Mouse (Mus musculus) adrenal gland, postnatal 4 days (tissue): ENCODE results near the gene Galnt15. TPM values are rescaled to one million over a fixed set of nuclear protein-coding genes. Genes with fewer than 3 reads are reported as not detected.

Experiments used
- DNase-seq, 2 experiments: peaks; one replicate each; pipeline ENCODE4 v3.0.0; 2021 to 2022; ENCODE audit warnings: low spot score in 2 of 2, mixed read lengths in 2 of 2
- long read RNA-seq, 2 experiments: library from polyadenylated mRNA; stranded (forward); transcript quantifications; one replicate each; pipeline ENCODE4 v2.0.0; 2021
- total RNA-seq, 2 experiments: library from RNA; stranded (reverse); gene quantifications; 2 replicates each; pipeline ENCODE4 v1.2.3; 2021

The Galnt15 gene
- total RNA-seq: 1 to 10 TPM; 3.1 to 4.0 TPM
- long read RNA-seq, experiment 1, partial matches to known transcripts: 0 of 1 reads
- long read RNA-seq, experiment 1, other reads (novel, unspliced or antisense): 1 of 1 reads
- long read RNA-seq, experiment 2, partial matches to known transcripts: 0 of 1 reads
- long read RNA-seq, experiment 2, other reads (novel, unspliced or antisense): 1 of 1 reads

DNA sequence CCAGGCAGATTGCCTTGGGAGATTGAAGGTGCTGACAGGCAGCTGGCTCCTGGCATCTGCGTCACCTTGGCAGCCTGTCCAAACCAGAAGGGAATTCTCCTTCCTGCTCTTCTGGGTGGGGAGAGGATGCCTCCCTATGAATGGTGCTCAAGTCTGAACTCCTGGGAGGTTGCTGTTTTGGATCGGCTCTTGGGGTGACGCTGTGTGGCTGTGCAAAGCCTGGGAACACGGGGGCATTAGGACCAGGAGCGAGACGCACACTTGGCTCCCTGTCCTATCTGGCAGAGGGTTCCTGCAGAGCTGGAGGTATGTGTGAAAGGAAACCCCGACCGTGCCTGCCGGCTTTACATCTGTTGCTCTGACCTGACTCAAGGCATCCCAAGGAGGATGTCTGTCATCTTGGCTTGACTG, at the start of gene Galnt15:
Gene Galnt15, plus strand, starts transcription at position 309 of the 411 bp plus-strand sequence.
- no peak for DNase-seq

DNA sequence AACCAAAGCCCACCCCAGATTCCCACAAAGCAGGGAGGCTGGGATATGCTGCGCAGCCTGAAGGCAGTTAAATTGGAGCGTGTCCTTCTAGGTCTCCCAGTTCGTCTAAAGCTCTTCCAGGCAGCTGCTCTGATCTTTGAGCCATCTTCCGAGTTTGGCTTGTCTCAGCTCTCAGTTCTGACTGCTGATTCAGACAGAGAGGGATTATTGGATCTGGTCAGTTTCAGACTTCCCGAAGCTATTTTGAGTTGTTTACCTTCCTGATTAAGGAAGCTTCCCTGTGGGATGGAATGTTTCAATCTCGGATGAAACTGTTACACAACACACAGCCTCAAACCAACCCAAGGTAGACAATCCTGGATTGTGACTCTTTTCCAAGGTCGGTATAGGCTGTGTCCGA, 34.8 kb upstream of the Galnt15 start:
- no peak for DNase-seq

DNA sequence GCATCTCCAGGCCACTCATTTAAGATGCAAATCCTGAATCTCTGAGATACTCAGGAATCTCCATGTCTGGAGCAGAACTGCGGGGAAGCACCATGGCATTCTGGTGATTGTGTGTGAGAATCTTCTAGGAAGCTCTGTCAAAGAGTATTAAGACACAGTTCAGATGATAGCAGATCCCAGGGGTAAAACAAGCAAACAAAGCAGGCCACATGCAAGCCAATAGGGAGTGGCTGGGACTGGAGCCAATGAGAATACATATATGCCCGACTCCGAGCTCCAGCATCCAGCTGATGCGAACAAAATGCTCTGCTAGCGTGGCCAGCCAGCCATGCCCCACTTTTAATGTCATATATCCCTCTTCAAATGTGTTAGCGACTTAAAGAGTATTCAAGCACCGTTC, 27.8 kb upstream of the Galnt15 start:
- no peak for DNase-seq

DNA sequence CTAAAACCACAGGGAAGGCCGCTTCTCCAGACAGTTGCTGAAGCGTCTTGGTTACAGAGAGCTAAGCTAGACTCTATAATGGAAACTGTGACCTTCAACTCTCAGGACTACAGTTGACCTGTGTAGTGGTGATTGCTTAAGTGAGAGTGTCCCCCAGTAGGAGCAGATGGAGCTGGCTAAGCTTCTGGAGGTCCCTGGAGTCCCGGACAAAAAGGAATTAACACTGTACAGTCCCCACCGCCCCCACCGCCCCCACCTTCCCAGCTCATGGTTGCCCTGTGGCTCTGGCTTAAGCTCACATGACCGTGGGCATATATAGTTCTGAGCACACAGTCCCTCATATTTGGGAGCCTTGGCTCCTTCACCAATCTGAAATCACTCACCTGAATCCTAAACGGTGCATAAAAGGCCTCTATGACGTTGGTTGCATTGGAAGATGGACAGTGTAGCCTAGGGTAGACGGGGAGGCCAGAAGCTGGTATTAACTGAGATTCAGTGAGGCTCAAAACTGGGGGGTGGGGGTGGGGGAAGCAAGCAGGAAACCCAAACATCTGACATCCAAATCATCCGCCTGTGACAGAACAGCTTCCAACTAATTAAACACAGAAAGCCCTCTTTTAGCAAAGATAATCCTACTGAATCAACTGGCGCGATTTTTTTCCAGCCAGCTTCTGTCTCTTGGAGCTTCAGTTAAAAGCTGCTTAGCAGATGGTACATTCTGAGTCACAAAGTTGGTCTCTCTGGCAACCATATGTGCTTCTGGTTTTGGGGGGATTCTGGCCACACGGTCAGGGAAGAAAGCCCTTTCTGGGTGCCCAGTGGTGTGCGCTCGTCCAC, 26.1 kb upstream of the Galnt15 start:
- DNase-seq: no peak

DNA sequence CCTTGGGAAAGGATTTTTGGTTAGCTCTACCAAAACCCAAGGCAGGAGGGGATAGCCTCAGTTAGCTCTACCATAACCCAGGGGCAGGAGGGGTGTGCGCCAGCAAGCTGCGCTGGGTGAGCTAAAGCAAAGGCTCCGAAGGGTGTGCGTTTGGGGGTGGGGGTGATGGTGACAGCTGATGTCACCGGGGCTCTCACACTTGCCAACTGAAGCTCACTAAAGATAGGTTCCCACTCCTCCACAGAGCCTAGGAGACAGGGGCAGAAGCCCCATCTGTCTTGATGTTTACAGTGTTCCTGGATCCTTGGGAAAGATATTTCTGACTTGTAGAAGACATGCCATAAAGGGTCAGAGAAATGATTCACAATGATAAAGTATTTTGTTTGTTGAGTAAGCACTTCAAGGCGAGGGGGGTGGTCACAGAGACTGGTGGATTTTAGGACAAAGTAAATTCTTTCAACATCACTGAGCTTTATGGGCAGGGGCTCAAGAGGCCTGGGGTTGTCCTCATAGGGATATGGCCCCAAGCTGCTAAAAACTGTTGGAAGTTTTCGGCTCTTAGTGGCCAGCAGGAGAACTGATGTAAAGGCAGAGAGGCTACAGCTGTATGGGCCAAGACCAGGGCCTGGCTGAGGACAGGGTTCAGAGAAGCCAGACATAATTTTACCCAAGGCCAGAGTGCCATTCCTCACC, 24.7 kb upstream of the Galnt15 start:
- no peak for DNase-seq

DNA sequence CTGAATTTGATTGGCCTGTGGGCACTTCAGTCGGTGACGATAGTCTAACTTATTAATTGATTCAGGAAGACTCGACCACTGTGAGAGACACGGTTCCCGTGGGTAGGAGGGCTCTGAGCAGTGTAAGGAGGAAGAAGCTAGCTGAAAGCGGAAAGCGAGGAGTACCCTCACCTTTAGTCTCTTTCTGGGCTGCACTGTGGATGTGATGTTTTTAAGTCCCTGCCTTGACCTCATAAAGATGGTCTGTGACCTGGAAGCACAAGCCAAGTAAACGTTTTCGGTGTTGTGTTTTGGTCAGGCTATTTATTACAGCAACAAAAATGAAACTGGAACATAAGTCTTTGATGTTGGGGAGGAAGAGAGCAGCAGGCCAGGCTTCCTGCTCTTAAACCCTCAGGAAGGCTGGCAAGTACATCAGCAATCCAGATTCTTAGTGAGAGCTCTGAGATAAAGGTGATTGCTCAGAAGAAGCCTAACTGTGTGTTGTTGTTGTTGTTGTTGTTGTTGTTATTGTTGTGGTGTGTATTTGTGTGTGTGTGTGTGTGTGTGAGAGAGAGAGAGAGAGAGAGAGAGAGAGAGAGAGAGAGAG, 23.0 kb upstream of the Galnt15 start:
- no peak for DNase-seq

DNA sequence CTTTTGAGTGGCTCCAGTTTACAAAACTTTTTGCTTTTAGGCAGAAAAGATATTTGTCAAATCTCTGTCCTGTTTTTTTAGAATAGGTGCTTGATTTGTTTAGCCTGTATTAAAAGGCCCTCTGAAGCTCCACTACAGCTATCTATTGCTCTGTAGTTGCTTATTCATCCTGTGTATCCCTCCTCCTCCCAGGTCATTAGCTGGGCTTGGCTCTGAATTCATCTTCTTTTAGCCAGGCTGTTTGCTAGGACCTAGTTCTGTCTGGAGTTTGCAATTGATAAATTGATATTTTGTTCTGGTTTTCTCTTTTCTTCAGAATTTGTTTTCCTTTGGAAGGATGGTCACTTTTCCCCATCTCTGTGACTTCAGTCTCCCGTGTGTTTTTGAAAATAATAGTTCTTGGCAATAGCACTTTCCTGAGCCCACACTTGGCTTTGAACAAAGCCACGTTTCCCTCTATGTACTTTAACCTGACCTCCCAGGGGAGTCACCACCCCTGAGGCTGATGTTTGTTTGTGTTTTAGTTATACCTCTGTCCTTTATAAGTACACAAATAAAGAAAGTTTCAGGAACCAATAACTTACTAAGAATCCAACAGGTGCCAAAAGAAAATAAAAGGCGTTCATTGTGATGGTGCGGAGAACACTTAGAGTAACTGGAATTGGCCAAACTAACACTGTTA, 21.0 kb upstream of the Galnt15 start:
- DNase-seq: no peak

DNA sequence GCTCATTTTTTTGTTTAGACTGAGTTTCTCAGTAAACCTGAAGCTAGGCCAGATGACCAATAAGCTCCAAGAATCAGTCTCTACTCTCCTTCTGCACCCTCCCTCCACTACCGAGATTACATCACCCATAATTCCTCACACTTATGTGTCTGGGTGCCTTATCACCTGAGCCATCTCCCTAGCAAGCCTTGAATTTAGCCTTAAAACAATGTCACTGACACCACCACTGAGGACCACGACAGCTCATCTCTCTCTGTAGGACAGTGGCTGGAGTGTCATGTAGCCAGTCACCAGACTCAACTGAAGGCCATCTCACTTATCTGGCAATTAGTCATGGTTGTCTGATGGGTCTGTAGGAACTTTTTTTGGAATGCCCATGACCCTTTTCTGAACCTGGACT, 19.1 kb upstream of the Galnt15 start:
- no peak for DNase-seq

DNA sequence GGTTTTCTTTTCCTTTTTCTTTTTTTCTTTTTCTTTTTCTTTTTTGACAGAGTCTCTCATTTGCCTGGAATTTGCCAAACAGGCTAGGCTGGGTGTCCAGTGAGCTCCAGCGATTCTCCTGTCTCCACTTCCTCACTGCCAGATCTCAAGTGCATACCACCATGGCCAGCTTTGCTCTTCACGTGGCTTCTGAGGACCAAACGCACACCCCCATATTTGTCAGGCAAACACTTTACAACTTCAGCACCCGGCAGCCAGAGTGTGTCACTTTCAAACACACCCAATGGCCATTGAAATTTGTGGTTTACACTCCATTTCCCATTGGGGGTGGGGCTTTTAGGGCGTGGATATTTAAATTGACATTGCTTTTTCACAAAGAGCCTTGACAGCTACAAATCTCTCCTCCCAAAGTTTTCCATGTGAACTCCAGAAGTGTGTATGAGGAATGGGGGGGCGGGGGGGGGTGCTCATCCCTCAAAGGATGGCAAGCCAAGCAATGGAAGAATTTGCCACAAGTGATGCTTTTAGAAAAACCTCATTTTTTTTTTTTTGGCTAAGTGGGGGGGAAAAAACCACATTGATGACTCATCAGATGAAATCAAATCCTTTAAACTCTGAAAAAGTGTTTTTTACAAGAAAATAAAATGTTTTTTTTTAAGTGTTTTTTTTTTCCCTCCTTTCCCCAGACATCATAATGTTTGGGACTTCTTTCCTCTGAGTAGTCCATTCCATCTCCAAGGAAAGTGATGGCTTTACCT, 17.1 kb upstream of the Galnt15 start:
- no peak for DNase-seq

DNA sequence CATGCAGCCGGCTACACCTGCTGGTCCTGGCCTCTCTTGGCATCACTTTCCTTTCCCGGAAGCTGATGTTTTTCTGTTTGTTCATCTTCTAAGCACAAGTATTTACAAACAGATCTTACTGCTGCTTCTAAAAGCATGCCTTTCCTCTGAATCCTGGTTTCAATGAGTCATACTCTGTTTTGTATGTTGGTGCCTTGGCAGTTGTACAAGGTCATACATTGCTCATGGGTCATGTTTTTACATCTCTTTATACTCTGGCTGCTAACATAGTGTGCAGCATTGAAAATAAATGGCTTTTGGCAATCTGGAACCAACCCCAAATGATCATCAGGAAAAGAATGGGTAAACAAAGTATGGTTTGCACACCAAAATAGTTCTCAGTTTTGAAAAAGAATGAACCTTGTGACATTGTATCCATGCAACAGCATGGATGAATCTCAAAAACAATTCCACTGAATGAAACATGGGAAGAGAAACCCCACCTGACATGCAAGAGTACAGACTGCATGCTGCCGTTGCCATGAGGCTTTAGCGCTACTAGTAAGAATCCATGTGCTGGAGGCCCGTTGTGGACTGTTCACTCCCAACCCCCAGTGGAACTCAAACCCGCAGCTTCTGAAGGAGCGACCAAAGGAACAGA, 13.5 kb upstream of the Galnt15 start:
- no peak for DNase-seq

DNA sequence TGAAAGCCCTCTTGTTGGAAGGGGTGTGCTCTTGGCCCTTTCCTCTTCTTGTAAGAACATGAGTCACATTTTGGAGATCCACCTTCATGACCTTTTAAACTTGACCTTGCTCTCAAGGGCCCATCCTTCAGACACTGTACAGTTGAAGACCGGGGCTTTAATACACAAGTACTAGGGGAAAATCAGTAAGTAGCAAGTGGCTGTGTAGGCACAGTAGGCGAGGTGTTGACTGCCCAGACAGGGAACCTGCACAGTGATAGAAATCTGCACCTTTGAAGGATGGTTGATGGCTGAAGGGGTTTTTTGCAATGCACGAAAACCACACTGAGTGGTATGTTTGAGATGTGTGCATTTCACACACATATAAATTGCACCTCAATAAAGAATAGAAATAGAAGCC, 12.3 kb upstream of the Galnt15 start:
- no peak for DNase-seq

DNA sequence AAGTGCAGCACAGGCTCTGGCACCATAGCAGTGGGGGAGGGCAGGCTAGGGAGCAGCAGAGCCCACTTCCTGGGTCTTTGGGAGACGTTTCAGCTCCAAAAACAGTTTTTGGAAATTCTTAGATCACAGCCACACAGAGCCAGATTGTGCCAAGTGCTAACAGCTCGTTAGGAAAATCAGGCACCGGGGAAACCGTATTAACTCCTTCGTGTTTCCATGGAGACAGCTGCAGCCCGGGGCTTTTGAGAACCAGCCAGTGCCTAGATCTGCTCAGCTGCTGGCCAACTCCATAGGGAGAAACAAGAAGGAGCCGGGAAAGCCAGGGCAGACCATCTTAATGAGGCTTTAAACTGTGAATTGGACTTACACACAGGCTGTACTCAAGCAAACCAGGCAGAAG, 11.9 kb upstream of the Galnt15 start:
- DNase-seq: no peak

DNA sequence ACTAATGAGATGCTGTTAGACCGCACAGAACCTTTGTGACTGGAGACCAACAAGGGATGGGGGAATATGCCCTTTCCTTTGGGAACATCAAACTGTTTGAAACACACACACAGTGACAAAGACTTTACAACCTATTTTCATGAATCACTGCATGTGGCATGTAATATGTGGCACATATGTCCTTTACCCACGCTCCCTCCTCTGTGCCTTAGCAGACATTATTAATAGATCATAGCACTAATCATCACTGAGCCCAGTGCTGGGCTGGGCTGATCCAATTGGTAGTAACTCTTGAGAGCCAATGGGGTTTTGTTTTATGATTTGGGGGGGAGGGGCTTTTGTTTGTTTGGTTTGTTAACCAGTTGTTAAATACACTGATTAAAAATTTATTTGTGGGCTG, 11.3 kb upstream of the Galnt15 start:
- no peak for DNase-seq

DNA sequence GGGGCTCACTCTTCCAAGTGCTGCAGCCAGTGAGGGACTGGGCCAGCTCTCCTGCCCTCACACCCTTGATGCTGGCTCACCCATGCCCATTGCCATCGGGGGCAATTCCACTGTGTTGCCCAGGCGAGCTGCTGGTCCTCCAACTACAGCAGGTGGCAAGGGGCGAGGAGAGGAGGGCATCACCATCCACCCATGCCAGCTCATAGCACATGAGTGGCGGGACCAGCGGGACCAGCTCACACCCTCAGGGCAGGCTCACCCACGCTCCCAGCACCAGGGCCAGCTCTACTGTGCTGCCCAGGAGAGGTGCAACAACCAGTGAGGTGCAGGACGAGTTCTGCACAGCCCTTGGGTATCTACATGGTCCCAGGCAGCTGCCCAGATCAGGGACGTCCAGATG, 9.7 kb upstream of the Galnt15 start:
- DNase-seq: no peak

DNA sequence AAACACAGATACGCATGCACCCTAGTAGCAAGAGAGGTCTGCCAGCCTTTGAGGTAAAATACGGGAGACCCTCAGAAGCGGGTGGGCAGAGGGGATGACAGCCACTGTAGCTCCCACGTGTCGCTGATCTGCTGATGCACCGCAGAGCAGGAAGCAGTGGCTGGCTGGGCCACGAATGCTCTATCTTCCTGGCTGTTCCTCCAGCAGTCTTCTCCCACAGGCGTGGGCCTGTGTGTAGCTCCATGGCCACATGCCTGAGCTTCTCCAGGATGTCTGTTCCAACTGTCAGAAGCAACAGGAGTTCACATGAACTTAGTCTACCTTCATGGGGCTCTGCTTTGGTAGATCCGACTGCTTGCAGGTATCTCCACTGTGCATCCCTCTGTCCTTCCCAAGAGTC, 6.8 kb upstream of the Galnt15 start:
- DNase-seq: no peak

DNA sequence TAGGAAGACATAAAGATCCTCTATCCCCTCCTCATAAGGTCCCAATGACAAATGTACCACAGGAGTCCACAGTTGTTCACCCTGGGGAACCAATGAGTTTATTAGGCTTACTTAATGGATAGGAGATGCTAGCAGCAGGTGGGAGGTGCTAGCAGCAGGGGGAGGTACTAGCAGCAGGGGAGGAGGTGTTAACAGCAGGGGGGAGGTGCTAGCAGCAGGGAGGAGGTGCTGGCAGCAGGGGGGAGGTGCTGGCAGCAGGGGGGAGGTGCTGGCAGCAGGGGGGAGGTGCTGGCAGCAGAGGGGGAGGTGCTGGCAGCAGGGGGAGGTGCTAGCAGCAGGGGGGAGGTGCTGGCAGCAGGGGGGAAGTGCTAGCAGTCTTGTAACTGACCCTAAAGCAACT, 6.3 kb upstream of the Galnt15 start:
- DNase-seq: no peak

DNA sequence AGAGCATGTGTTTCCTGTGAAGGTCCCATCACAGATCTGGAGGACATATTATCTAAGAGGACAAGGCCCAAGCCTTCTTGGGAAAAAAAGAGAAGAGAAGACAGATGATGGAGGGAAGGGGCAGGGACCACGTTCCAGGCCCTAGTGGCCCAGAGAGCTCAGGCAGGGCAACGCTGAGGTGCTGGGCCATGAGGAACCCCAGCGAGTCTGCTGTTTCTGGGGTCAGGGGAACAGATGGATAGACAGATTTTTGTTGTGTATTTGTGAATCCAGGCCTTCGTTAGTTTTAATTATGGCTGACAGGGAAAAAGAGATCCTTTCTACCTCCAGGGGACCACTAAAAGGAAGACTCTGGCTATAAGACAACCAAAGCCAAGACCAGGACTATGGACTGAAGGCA, 4.9 kb upstream of the Galnt15 start:
- no peak for DNase-seq

DNA sequence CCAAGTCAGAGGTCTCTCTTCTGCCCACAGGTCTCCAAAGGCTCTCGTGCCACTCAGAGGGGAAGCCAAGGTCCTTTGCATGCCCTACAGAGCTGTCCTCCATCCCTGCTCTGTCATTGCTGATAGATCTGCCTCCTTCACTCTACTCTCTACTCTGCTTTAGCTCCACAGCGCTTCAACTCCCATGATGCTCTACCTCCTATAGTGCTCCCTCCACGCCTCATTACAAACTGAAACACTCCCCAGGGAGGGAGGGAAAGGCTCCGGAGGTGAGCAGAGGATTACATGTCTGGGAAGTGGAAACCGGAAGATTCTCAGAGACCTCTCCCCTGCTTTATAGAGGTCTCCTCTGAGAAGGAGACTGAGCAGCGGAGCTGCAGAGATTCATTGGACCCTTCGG, 1.6 kb upstream of the Galnt15 start:
- DNase-seq: no peak

DNA sequence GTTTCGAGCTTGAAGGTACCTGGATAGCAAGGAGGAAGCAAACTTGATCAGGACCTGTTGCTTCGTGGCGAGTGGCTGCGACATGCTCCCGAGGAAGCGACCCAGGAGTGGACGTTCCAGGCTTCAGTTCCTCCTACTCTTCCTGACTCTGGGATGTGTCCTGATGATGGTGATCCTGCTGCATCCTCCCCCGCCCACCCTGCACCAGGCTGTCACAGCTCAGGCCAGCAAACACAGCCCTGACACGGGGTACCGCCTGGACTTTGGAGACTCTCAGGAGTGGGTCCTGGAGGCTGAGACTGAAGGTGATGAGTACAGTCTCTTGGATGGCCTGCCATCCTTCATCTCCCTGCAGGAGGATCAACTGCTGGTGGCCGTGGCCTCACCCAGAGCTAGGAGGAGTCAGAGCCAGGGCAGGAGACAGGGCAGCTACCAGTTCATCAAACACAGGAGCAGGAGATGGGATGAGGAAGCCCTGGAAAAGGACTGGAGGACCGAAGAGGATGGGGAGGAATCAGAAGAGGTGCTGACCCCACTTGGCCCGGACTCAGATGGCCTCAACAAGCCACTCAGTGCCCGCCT, 713 bp downstream of the Galnt15 start:
- no peak for DNase-seq

DNA sequence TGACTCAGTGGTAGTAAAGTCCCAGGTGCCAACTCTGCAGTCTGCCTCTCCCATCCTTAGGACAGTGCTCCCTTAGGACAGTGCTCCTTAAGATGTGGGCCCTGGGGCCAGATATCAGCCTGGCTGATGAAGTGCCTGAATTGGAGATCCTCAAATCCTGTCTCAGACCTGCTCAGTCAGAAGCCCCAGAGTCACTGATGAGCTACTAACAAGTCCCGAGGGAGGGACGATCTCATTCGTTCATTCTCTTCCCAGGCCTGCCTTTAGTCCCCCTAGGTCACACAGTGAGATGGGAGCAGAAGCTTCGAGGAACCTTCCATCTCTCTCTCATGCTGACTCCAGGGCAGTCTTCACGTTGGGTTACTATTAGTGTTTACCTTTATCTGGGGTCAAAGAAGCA, 1.3 kb downstream of the Galnt15 start:
- DNase-seq: no peak
